Mouse (Mus musculus): ENCODE measurements at regions not wholly inside any gene's neighbourhood (a gene's known extent, or its start where the extent isn't known, plus 50 kb on each side); places are given as distances from the start of the nearest gene placed in this dataset.

DNA sequence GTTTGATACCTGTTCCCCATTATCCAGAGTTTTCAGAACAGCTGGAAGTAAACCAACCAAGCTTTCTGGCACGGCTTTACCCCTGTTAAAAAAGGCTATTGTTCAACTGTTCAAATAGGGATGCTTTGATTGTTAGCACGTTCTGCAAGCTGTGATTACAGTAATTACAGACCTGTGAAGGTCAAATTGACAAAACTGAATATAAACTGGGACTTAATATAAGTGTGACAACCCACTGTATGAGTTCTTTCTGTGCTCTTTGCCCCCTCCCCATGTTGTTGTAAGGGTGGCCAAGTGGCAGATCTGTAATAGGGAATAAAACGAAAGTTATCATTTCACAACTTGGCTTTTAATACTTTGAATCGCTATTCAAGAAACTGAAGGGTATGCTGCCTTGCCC lies 105.0 kb upstream of the 4933415F23Rik start:
- no peak for DNase-seq

DNA sequence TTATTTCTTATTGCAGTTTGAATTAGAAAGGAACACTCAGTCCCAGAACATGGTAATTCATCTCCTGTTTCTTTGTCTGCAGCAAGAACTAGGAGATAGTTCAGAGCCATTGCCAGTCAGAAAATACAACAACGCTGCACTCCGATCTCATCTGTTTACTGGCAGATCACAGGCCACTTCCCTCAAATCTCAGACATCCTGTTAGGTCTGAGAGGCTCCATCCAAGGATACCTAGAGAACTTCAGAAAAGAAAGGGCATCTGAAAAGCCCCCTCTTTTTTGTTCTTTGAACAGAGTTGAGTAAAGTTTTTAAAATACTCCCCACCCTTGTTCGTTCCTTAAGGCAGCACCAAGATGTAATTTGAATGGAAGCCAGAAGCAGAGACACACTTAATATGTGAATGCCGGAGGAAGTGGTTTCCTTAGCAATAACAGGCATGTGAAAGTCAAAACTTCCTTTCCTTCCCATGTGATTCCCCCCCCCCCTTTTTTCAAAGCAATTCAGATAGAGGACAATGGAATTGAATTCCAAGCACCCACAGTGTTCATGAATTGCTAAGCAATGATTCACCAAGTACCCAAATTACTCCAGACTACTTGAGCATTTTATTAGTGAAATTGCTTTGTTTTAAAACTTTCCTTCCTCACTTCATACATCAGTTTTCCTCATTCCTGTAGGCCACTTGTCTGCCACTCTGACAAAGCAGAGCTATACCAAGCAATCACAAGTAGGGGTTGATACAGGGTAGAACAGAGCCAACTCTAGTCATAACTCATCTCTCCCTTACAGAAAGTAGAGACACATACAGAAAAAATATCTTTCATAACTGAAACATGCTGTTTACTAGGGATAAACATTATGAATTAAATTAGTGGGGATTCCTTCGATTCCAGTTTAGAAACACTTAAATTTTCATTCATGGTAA lies 100.7 kb upstream of the 4933415F23Rik start:
- DNase-seq: peak; percentile 71

DNA sequence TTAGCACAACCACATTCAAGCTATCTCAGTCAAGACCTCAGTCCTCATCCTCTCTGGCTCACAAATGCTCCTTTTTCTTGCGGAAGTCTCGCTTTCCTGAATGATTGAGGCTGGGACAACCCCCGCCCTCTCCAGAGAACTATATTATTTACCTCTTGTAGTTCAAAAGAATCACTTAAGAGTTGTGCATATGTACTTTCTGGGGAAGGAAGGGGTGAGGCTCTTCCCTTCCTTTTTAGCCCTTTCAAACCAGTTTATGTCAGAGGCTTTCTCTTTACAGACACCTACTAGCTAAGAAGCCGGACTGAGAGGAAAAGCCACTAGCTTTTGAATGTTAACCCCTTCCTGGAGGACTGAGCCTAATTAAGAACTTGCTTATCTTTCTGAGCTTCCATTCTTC lies 98.4 kb upstream of the 4933415F23Rik start:
- peak; percentile 61 for DNase-seq

DNA sequence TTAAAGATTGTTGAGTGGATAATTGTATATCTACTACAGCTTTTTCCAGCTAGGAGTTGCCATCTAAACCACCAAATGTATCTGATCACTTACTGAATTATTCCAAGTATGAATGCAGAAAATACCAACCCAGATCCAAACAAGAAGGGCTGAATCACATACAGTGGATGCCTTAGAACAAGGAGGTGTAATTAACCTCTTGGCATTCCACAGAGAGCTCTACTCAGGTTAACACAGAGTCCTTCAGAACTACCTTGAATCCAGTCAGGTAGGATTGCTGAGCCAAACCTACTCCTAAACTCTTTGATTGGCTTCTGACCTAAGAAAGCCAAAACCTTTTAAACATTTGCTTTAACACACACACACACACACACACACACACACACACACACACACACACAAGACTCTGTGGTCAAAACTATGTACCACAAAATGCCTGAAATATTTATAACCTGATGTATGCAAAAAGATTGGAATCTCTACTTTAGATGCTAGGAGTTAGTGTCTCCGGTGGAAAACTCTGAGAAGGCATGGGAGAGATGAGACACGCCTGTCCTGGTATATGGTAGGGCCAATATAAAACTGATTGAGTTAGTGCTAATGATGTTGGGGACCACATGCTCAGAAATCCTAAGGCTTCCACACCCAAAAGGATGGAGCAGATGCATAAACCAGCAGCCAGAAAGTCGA lies 88.4 kb upstream of the 4933415F23Rik start:
- no peak for DNase-seq

- DNase-seq: no peak
Measured at GRCm38 (mm10) chr1:23189790-23190189, 87.7 kb upstream of the 4933415F23Rik start.

- DNase-seq: peak; percentile 36
Measured at GRCm38 (mm10) chr1:23188216-23188615, 86.2 kb upstream of the 4933415F23Rik start.

- peak; percentile 22 for DNase-seq
Measured at GRCm38 (mm10) chr1:23187446-23188206, 85.6 kb upstream of the 4933415F23Rik start.

- DNase-seq: peak; percentile 62
Measured at GRCm38 (mm10) chr1:23184728-23185127, 82.7 kb upstream of the 4933415F23Rik start.

DNA sequence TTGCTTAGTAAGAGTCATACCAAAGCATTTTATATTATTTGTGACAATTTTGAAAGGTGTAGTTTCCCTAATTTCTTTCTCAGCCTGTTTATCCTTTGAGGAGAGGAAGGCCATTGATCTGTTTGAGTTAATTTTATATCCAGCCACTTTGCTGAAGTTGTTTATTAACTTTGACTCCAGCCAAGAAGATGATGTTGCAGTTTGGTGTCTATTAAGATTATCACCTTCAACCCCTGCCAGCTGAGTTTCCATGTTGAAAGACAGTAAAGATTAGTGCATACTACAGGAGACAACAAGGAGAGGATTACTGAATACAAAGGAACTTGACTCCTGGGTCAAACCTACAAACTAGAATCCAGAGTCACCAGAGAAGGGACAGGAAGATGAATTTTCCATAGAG lies 80.5 kb upstream of the 4933415F23Rik start:
- DNase-seq: no peak

- DNase-seq: peak; percentile 47
Measured at GRCm38 (mm10) chr1:23178335-23178974, 76.4 kb upstream of the 4933415F23Rik start.

DNA sequence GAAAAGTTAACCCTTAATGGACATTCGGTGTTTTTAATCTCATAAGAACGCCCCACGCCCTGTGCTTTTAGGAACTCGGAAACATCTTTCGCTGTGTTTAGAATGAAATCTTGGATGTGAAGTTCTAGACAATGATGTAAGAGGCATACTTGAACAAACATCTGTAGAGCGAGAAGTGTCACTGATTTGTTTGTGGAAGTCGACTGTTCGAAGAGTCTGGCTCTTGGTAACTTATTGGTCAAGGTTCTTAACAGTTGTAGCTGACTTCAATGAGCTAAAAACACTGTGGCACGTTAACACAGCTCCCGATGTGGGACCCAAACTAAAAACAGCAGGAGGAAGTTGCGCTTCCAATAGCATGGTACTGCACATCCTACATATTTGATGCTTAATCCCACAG lies 72.0 kb upstream of the 4933415F23Rik start:
- DNase-seq: peak; percentile 42

GRCm38 (mm10) chr1:23173054-23173802 lies 71.2 kb upstream of the 4933415F23Rik start:
- peak; percentile 66 for DNase-seq

- DNase-seq: no peak
Measured at GRCm38 (mm10) chr1:23171336-23171735, 69.3 kb upstream of the 4933415F23Rik start.

DNA sequence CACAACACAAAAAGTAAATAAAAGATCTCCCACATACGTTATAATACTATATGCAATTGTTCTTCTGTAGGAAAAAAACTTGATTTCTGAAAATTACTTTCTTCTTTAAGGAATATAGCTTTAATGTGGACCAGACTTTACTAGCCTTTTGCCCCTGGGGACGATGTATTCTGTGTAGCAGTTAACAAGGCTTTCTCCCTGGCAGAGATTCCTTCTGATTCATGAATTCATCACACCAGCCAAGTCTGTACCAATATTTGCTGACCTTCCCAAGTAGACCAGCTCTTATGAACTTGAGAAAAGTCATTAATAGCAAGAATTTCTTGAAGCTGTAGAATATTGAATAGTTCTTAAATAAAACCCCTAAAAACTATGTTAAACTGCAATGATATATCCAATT lies 68.7 kb upstream of the 4933415F23Rik start:
- no peak for DNase-seq

DNA sequence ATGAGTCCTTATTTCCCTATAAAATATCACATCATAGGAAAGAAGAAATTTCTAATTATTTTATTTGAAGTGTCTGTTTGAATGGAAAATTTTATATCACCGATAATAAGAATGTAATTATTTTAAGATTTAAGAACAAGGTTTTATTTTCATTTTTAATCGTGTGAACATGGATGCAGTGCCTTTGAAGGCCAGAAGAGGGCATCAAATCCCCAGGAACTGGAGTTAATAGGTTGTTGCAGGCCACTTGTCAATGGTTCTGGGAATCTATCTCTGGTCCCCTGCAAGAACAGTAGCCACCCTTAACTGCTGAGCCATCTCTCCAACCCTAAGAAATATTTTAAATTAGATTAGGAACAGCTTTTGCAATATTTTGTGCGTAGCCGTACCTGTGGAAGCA lies 66.5 kb upstream of the 4933415F23Rik start:
- no peak for DNase-seq

GRCm38 (mm10) chr1:23163371-23163935 lies 61.4 kb upstream of the 4933415F23Rik start:
- no peak for DNase-seq

DNA sequence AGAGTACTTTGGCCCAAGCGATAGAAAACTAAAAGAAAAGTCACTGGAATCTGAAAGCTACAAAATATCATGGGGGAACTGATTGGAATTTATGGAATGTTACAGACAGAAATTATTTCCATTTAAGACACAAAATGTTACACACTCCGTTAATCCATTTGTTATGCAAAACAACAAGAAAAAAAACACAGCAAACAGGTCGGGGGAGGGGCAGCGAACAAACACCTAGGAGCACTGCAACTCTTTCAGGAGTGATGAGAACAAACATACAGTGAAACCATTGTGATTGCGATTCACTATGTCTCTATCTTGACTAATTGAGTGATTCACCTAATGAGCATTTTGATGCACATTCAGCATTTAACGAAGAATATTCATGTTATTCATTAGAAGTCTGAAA lies 60.7 kb upstream of the 4933415F23Rik start:
- no peak for DNase-seq
